Mouse (Mus musculus) CH12.LX (cell line): Measurements from ENCODE around the gene Gm20388. TPM values are rescaled to one million over a fixed set of nuclear protein-coding genes. Genes with fewer than 3 reads are reported as not detected.
"Not testable (repeated sequence)": the region's sequence is repeated elsewhere in the genome, so short reads cannot be mapped to it uniquely, and the experiment has no call there.

Experiments
- DNase-seq: peaks from one replicate; pipeline ENCODE4 v3.0.0-alpha.2; 2013; ENCODE audit errors: extremely low read depth
- H3K27ac ChIP-seq: 2 replicates; pipeline ENCODE4 v1.5.1; 2012; ENCODE audit warnings: low read depth, mild to moderate bottlenecking, control low read depth, moderate library complexity; ENCODE audit not compliant: insufficient read depth
- H3K27me3 ChIP-seq: replicated peaks from 2 replicates; pipeline ENCODE3; 2012; ENCODE audit warnings: inconsistent platforms
- H3K36me3 ChIP-seq, 2 experiments: replicated peaks in 1 of 2; 2 replicates each; pipeline versions ENCODE3 to v1.6.1; 2012; ENCODE audit warnings: inconsistent platforms in 1 of 2, low read length in 1 of 2, mild to moderate bottlenecking in 1 of 2, mixed read lengths in 1 of 2, moderate library complexity in 1 of 2; ENCODE audit not compliant: control insufficient read depth in 1 of 2, insufficient read depth in 1 of 2
- H3K4me1 ChIP-seq, 2 experiments: 2 replicates each; pipeline ENCODE4 v1.6.1; 2012; ENCODE audit warnings: inconsistent platforms in 1 of 2, moderate library complexity in 1 of 2; ENCODE audit not compliant: insufficient read depth in 2 of 2, control insufficient read depth in 1 of 2
- H3K4me2 ChIP-seq: 2 replicates; pipeline ENCODE4 v1.6.1; 2012; ENCODE audit warnings: low read depth, mild to moderate bottlenecking, control low read depth; ENCODE audit not compliant: poor library complexity, insufficient read depth, severe bottlenecking
- H3K4me3 ChIP-seq, 3 experiments: fragments of 150-350 bp in 1 of 3; sonication (generic) in 1 of 3; replicated peaks in 1 of 3; 2 replicates each; pipeline versions ENCODE3 to v1.5.1; 2011 to 2012; ENCODE audit warnings: low read depth in 2 of 3, low read length in 2 of 3, mild to moderate bottlenecking in 2 of 3, moderate library complexity in 2 of 3, control low read depth in 1 of 3, improper control_type of control experiment in 1 of 3, inconsistent platforms in 1 of 3, mixed read lengths in 1 of 3; ENCODE audit not compliant: poor library complexity in 1 of 3
- H3K79me2 ChIP-seq: replicated peaks from 2 replicates; pipeline ENCODE4 v1.6.1; 2012; ENCODE audit warnings: mild to moderate bottlenecking, moderate library complexity; ENCODE audit not compliant: control insufficient read depth, poor library complexity, insufficient read depth, severe bottlenecking; ENCODE audit errors: extremely low read depth
- H3K9ac ChIP-seq: 2 replicates; pipeline ENCODE4 v1.6.1; 2012; ENCODE audit warnings: low read depth, mild to moderate bottlenecking, control low read depth, moderate library complexity; ENCODE audit not compliant: insufficient read depth
- H3K9me3 ChIP-seq: replicated peaks from 2 replicates; pipeline ENCODE3; 2012; ENCODE audit warnings: low read length, inconsistent platforms, mixed read lengths
- BHLHE40 ChIP-seq: IDR thresholded peaks from 2 replicates; pipeline ENCODE4 v1.6.1; 2011; ENCODE audit warnings: mild to moderate bottlenecking, low read depth, low read length, improper control_type of control experiment
- CTCF ChIP-seq, 2 experiments: IDR thresholded peaks in 1 of 2; conservative IDR thresholded peaks in 1 of 2; 2 replicates each; pipeline ENCODE4 v1.5.1; 2011 to 2012; ENCODE audit warnings: low read depth in 2 of 2, low read length in 2 of 2, improper control_type of control experiment in 1 of 2, inconsistent platforms in 1 of 2, mild to moderate bottlenecking in 1 of 2, moderate library complexity in 1 of 2
- ETS1 ChIP-seq: conservative IDR thresholded peaks from 2 replicates; pipeline ENCODE4 v1.6.1; 2012; ENCODE audit warnings: low read depth, mild to moderate bottlenecking, inconsistent platforms, low read length, improper control_type of control experiment, moderate library complexity
- GABPA ChIP-seq: IDR thresholded peaks from 2 replicates; pipeline ENCODE4 v1.6.1; 2012; ENCODE audit warnings: low read depth, low read length, improper control_type of control experiment, inconsistent platforms; ENCODE audit not compliant: insufficient replicate concordance
- MAX ChIP-seq: IDR thresholded peaks from 2 replicates; pipeline ENCODE4 v1.6.1; 2011; ENCODE audit warnings: low read length, improper control_type of control experiment
- MAZ ChIP-seq: IDR thresholded peaks from 2 replicates; pipeline ENCODE4 v1.6.1; 2012; ENCODE audit warnings: low read depth, mild to moderate bottlenecking, inconsistent platforms, low read length, improper control_type of control experiment, moderate library complexity
- NRF1 ChIP-seq: IDR thresholded peaks from 2 replicates; pipeline ENCODE4 v1.6.1; 2014; ENCODE audit warnings: low read depth, mild to moderate bottlenecking, inconsistent platforms, low read length, improper control_type of control experiment, moderate library complexity
- POLR2AphosphoS2 ChIP-seq: IDR thresholded peaks from 2 replicates; pipeline ENCODE4 v1.6.1; 2011; ENCODE audit warnings: low read depth, low read length, improper control_type of control experiment
- RCOR1 ChIP-seq: conservative IDR thresholded peaks from 2 replicates; pipeline ENCODE4 v1.6.1; 2012; ENCODE audit warnings: low read depth, mild to moderate bottlenecking, inconsistent platforms, low read length, improper control_type of control experiment
- SIN3A ChIP-seq: IDR thresholded peaks from 2 replicates; pipeline ENCODE4 v1.6.1; 2012; ENCODE audit warnings: low read length, improper control_type of control experiment, inconsistent platforms
- TCF12 ChIP-seq: IDR thresholded peaks from 2 replicates; pipeline ENCODE4 v1.6.1; 2014; ENCODE audit warnings: low read depth, mild to moderate bottlenecking, inconsistent platforms, low read length, improper control_type of control experiment
- UBTF ChIP-seq: IDR thresholded peaks from 2 replicates; pipeline ENCODE4 v1.6.1; 2012; ENCODE audit warnings: low read depth, mild to moderate bottlenecking, inconsistent platforms, low read length, improper control_type of control experiment, moderate library complexity
- ZMIZ1 ChIP-seq: IDR thresholded peaks from 2 replicates; pipeline ENCODE4 v1.6.1; 2012; ENCODE audit warnings: low read depth, mild to moderate bottlenecking, inconsistent platforms, low read length, improper control_type of control experiment
- dilution Hi-C: fragments of 300-500 bp; cut with MboI; formaldehyde crosslinking; loops from 2 replicates; pipeline ENCODE4 v1.14.3; 2020; ENCODE audit warnings: low sequenced_read_pairs; ENCODE audit not compliant: extremely low pct_unique_long_range_greater_than_20kb, extremely low pct_ligation_motif_present
- in situ Hi-C: fragments of 300-500 bp; cut with MboI; formaldehyde crosslinking; loops from 3 replicates; pipeline ENCODE4 v1.14.3; 2019; ENCODE audit warnings: low sequenced_read_pairs, low pct_ligation_motif_present, low pct_unique_long_range_greater_than_20kb, mixed read lengths
- polyA plus RNA-seq: library from polyadenylated mRNA; unstranded; fragments of >175 nt; gene quantifications from 2 replicates; pipeline ENCODE4 v1.2.1, GENCODE M21; 2012; ENCODE audit warnings: low read depth; ENCODE audit not compliant: insufficient read length
- total RNA-seq, 2 experiments: library from RNA; depleted of rRNA; stranded (reverse); fragments of 300-350 nt in 1 of 2; fragments of >200 nt in 1 of 2; gene quantifications; 2 replicates each; pipeline ENCODE4 v1.2.3; 2012 to 2014

The Gm20388 gene
- total and polyA plus RNA-seq, 3 experiments: 14.8 to 26.3 (median 22.2) TPM

GRCm38 (mm10) chr8:120332379-120333229, 422.0 kb downstream of the Gm20388 start (continued):
- TF ChIP-seq TCF12 (peak; percentile 4), ETS1 (peak; percentile 90)

- no peaks in the 10 kb centered on the region for H3K36me3 ChIP-seq
- in situ Hi-C loops (loop anchor here (5.0 to 10.0 kb wide), 2 partner anchors 181 to 279 kb away; no protein-coding TSS in a partner anchor), dilution Hi-C loops (no loop called here)
- H3K27me3 ChIP-seq: no peaks in the 10 kb centered on the region
- H3K9me3 ChIP-seq: peaks cover 15% of the 10 kb centered on the region
- H3K4me1 ChIP-seq: peaks cover 33 to 75% of the 10 kb centered on the region in 2 experiments
- no peaks in the 10 kb centered on the region for H3K79me2 ChIP-seq
- TF ChIP-seq POLR2AphosphoS2 (no peak), MAX (no peak), BHLHE40 (no peak), NRF1 (no peak), UBTF (no peak), RCOR1 (no peak), ZMIZ1 (no peak), MAZ (no peak), SIN3A (no peak), CTCF (conservative IDR thresholded peaks at IDR 0.05 in 1 of 2, IDR thresholded peaks at IDR 0.05 in 1 of 2; ENCODE audit: low read depth in 2 of 2, low read length in 2 of 2) (no peak), GABPA (no peak)
- no peak overlapping the region for H3K4me3 ChIP-seq
- no peak overlapping the region for H3K4me2 ChIP-seq
- H3K9ac ChIP-seq: no peak overlapping the region
- H3K27ac ChIP-seq: no peak overlapping the region
- DNase-seq: no peak
Measured at GRCm38 (mm10) chr8:120333681-120334080, 423.0 kb downstream of the Gm20388 start.

- H3K4me3 ChIP-seq, H3K79me2 ChIP-seq, H3K27me3 ChIP-seq, H3K36me3 ChIP-seq, H3K27ac ChIP-seq, DNase-seq, dilution Hi-C loops: not testable (repeated sequence)
- Histone ChIP-seq H3K9me3 (peaks cover 19% of the 10 kb centered on the region), H3K4me2 (0 out of 2 replicates have a peak overlapping the region, but pooled peaks have one; percentile 12), H3K9ac (peak overlapping the region; percentile 27; the same call in 1 of the 2 replicates), H3K4me1 (peaks cover 31 to 70% of the 10 kb centered on the region in 2 experiments)
- in situ Hi-C loops: loop anchor here (5.0 to 10.0 kb wide), 2 partner anchors 181 to 278 kb away; no protein-coding TSS in a partner anchor
Measured at GRCm38 (mm10) chr8:120334261-120334660, 423.6 kb downstream of the Gm20388 start.
